Mouse (Mus musculus) heart, adult 2 months (tissue): Measurements from ENCODE around the gene Ndufs6.

Experiments used
- CTCF ChIP-seq: fragments of 200-600 bp; IDR thresholded peaks from 2 replicates; pipeline ENCODE4 v1.8.1; 2022; ENCODE audit warnings: antibody characterized with exemption, mild to moderate bottlenecking, moderate library complexity
- EP300 ChIP-seq: fragments of 200-500 bp; IDR thresholded peaks from 2 replicates; pipeline ENCODE4 v1.6.1; 2011; ENCODE audit warnings: low read depth, low read length, control low read depth; ENCODE audit not compliant: insufficient read depth

DNA sequence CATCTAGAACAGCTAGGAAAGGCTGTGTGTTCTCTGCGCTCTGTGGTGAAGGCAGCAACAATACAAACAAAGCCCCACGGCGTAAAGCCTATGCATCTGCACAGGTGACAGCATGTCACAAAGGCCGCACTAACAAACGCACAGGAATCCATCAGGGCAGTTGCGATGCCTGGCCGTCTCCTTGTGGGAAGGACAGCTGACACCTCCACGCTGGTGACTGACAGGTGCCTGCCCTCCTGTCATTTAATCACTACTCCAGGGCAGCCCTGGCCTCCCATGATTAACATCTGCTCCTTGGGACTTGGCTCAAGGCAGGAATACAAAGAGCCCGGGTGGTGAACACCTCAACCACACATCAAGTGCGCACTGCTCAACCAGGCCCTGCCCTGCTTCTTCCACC, 5.7 kb downstream of the Ndufs6 start:
- TF ChIP-seq CTCF = no peak
- no peak for TF ChIP-seq EP300
